Mouse (Mus musculus): ENCODE measurements around the gene Psmd12. TPM values are rescaled to one million over a fixed set of nuclear protein-coding genes. Genes with fewer than 3 reads are reported as not detected.
A peak's percentile ranks its signal among the peaks of the same experiment; 100 is the strongest.

The Psmd12 gene
- polyA plus RNA-seq, 1 experiment from 2014 or later = 89.4 TPM

DNA sequence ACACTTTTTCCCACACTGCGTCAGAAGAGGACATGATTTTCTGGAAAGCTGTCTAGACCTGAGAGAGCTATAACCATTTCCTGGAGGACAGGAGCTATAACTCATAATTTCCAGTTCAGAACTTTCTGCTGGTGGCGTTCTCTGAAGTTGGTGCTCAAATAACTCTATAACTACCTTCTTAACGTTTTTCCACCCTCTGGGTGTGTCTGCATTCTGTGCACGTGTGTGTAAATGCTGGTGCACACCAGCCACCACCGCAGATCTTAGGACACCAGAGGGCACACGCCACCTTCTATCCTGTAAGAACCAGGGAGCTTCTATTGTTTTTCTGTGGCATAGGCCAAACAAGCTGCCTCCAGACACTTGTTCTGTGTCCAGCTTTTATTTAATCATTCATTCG, 20.3 kb upstream of the Psmd12 start:
- H3K4me3 ChIP-seq (ENCODE audit: low read depth, low read length) = no peak overlapping the region
- no peaks in the 10 kb centered on the region for H3K36me3 ChIP-seq (ENCODE audit: control insufficient read depth, insufficient read depth)
- no peak overlapping the region for H3K4me2 ChIP-seq (replicated peaks; ENCODE audit: low read depth)
- H3K4me1 ChIP-seq (replicated peaks; ENCODE audit: control insufficient read depth, insufficient read depth, low read length) = no peaks in the 10 kb centered on the region
- no peaks in the 10 kb centered on the region for H3K9me3 ChIP-seq (ENCODE audit: control insufficient read depth)
- no peaks in the 10 kb centered on the region for H3K27me3 ChIP-seq (replicated peaks; ENCODE audit: control insufficient read depth, insufficient read depth, low read length)
- 77% methylated on average over 7 of the region's 7 CpGs for WGBS
- ATAC-seq = no peak
- no peak overlapping the region for H3K27ac ChIP-seq (ENCODE audit: low read depth, low read length)
- TF ChIP-seq CTCF (IDR thresholded peaks at IDR 0.05; ENCODE audit: low read depth) = no peak
- no peak overlapping the region for H3K9ac ChIP-seq (ENCODE audit: low read depth, low read length)

DNA sequence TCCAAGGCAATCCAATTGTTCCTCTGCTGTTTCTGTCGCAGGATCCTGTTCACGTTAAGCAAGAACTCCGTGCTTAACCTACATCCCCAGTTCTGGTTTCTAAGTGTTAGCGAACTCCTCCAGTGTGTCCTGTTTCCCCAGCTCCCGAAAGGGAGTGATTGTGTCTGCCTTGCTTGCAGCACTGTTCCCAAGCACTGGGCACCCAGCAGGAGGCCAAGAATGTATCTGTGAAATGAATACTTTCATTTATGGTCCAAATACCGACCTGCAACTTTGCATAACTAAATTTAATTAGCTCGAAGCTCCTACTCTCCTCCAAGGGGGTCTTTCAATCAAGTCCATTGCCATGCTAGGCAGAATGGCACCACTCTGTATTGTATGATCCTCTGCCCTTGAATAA, 19.5 kb upstream of the Psmd12 start:
- H3K4me3 ChIP-seq (ENCODE audit: low read depth, low read length) = no peak overlapping the region
- no peaks in the 10 kb centered on the region for H3K36me3 ChIP-seq (ENCODE audit: control insufficient read depth, insufficient read depth)
- H3K4me1 ChIP-seq (replicated peaks; ENCODE audit: control insufficient read depth, insufficient read depth, low read length) = no peaks in the 10 kb centered on the region
- ATAC-seq = no peak
- H3K9me3 ChIP-seq (ENCODE audit: control insufficient read depth) = no peaks in the 10 kb centered on the region
- H3K27me3 ChIP-seq (replicated peaks; ENCODE audit: control insufficient read depth, insufficient read depth, low read length) = no peaks in the 10 kb centered on the region
- WGBS = 84% methylated on average over 7 of the region's 7 CpGs
- no peak overlapping the region for H3K9ac ChIP-seq (ENCODE audit: low read depth, low read length)
- TF ChIP-seq CTCF (IDR thresholded peaks at IDR 0.05; ENCODE audit: low read depth) = no peak
- no peak overlapping the region for H3K4me2 ChIP-seq (replicated peaks; ENCODE audit: low read depth)
- no peak overlapping the region for H3K27ac ChIP-seq (ENCODE audit: low read depth, low read length)

DNA sequence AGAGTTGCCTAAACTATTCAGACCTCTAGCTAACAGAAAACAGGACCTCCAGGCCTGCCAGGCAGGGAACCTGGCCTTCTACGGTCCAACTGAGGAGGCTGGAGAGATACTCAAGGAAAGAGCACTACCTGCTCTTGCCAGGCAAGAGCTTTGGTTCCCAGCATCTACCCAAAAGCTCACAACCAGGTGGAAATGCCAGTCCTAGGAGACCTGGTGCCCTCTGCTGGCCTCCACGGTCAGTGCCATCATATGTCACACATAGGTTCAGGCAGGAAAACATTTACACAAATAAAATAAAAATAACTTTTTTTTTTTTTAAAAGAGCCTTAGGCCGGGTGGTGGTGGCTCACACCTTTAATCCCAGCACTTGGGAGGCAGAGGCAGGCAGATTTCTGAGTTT, 16.8 kb upstream of the Psmd12 start:
- TF ChIP-seq CTCF (IDR thresholded peaks at IDR 0.05; ENCODE audit: low read depth) = peak; percentile 46
- ATAC-seq = no peak
- H3K27ac ChIP-seq (ENCODE audit: low read depth, low read length) = no peak overlapping the region
- no peak overlapping the region for H3K4me2 ChIP-seq (replicated peaks; ENCODE audit: low read depth)
- no peaks in the 10 kb centered on the region for H3K9me3 ChIP-seq (ENCODE audit: control insufficient read depth)
- H3K9ac ChIP-seq (ENCODE audit: low read depth, low read length) = no peak overlapping the region
- no peaks in the 10 kb centered on the region for H3K27me3 ChIP-seq (replicated peaks; ENCODE audit: control insufficient read depth, insufficient read depth, low read length)
- no peaks in the 10 kb centered on the region for H3K36me3 ChIP-seq (ENCODE audit: control insufficient read depth, insufficient read depth)
- no peaks in the 10 kb centered on the region for H3K4me1 ChIP-seq (replicated peaks; ENCODE audit: control insufficient read depth, insufficient read depth, low read length)
- 100% methylated on average over 3 of the region's 3 CpGs for WGBS
- no peak overlapping the region for H3K4me3 ChIP-seq (ENCODE audit: low read depth, low read length)

DNA sequence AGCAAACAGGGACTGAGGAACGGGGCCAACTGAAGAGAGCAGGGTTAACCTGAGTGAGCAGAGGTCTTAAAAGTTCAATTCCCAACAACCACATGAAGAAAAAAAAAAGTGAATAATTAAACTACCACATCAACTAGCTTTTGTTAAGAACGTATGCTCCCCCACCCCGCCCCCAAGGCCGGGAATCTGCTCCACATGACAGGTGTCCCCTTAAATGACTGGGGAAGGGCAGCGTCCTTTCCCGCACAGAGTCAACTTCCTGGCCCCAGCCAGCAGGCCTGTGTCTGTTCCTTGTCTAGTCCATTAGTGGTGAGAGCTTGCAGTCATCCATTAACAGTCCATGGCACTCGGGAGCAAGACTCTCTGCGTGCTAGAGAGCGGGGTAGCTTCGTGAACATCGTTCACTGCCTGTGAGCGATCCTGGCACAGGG, 16.0 kb upstream of the Psmd12 start:
- WGBS = 71% methylated on average over 12 of the region's 12 CpGs
- TF ChIP-seq CTCF (IDR thresholded peaks at IDR 0.05; ENCODE audit: low read depth) = no peak
- H3K4me2 ChIP-seq (replicated peaks; ENCODE audit: low read depth) = no peak overlapping the region
- no peaks in the 10 kb centered on the region for H3K36me3 ChIP-seq (ENCODE audit: control insufficient read depth, insufficient read depth)
- H3K27me3 ChIP-seq (replicated peaks; ENCODE audit: control insufficient read depth, insufficient read depth, low read length) = no peaks in the 10 kb centered on the region
- no peak for ATAC-seq
- H3K4me1 ChIP-seq (replicated peaks; ENCODE audit: control insufficient read depth, insufficient read depth, low read length) = no peaks in the 10 kb centered on the region
- H3K27ac ChIP-seq (ENCODE audit: low read depth, low read length) = no peak overlapping the region
- H3K9ac ChIP-seq (ENCODE audit: low read depth, low read length) = no peak overlapping the region
- H3K4me3 ChIP-seq (ENCODE audit: low read depth, low read length) = no peak overlapping the region
- no peaks in the 10 kb centered on the region for H3K9me3 ChIP-seq (ENCODE audit: control insufficient read depth)

DNA sequence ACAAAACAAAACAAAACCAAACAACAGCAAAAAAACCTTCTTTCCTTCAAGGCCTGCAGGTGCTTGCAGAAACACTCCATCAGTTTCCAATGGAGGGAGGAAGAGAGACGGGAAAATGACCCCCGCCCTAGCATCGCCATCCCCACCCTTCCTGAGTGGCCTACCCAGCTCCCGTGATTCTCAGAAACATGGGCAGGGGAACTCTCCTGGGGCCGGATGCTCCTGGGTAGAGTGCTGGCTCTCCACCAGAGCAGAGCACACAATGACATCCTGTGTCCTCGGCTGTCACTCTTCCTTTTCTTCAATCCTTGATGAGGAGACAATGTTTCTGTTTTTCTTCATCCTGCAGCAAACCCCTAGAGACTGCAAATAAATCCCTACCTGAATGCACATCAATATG, 15.1 kb upstream of the Psmd12 start:
- no peak overlapping the region for H3K4me2 ChIP-seq (replicated peaks; ENCODE audit: low read depth)
- no peak overlapping the region for H3K9ac ChIP-seq (ENCODE audit: low read depth, low read length)
- TF ChIP-seq CTCF (IDR thresholded peaks at IDR 0.05; ENCODE audit: low read depth) = no peak
- WGBS = 68% methylated on average over 6 of the region's 6 CpGs
- H3K27me3 ChIP-seq (replicated peaks; ENCODE audit: control insufficient read depth, insufficient read depth, low read length) = no peaks in the 10 kb centered on the region
- H3K36me3 ChIP-seq (ENCODE audit: control insufficient read depth, insufficient read depth) = no peaks in the 10 kb centered on the region
- H3K9me3 ChIP-seq (ENCODE audit: control insufficient read depth) = no peaks in the 10 kb centered on the region
- H3K27ac ChIP-seq (ENCODE audit: low read depth, low read length) = no peak overlapping the region
- H3K4me1 ChIP-seq (replicated peaks; ENCODE audit: control insufficient read depth, insufficient read depth, low read length) = no peaks in the 10 kb centered on the region
- no peak for ATAC-seq
- H3K4me3 ChIP-seq (ENCODE audit: low read depth, low read length) = no peak overlapping the region

DNA sequence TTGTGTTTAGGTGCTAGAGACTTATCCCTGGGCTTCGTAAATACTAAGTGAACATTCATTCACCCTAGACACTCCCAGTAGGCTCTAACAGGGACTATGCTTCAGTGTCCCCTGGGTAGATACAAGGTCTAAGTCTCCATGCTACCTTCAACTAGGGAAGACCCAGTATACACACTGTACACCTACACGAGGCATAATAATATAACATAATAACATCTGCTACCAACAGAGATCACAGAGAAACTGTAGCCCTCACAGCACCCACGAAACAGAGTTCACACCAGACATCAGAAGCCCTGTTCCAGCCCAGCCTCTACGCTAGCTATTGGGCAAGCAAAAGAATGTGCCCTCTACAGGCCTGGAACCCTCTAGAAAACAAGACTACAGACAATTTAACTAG, 14.2 kb upstream of the Psmd12 start:
- Histone ChIP-seq H3K27ac (ENCODE audit: low read depth, low read length) (no peak overlapping the region), H3K4me2 (replicated peaks; ENCODE audit: low read depth) (no peak overlapping the region), H3K36me3 (ENCODE audit: control insufficient read depth, insufficient read depth) (no peaks in the 10 kb centered on the region), H3K27me3 (replicated peaks; ENCODE audit: control insufficient read depth, insufficient read depth, low read length) (no peaks in the 10 kb centered on the region), H3K9me3 (ENCODE audit: control insufficient read depth) (no peaks in the 10 kb centered on the region), H3K4me3 (ENCODE audit: low read depth, low read length) (no peak overlapping the region), H3K4me1 (replicated peaks; ENCODE audit: control insufficient read depth, insufficient read depth, low read length) (no peaks in the 10 kb centered on the region), H3K9ac (ENCODE audit: low read depth, low read length) (no peak overlapping the region)
- no peak for TF ChIP-seq CTCF (IDR thresholded peaks at IDR 0.05; ENCODE audit: low read depth)
- 88% methylated on average over 4 of the region's 4 CpGs for WGBS
- no peak for ATAC-seq

DNA sequence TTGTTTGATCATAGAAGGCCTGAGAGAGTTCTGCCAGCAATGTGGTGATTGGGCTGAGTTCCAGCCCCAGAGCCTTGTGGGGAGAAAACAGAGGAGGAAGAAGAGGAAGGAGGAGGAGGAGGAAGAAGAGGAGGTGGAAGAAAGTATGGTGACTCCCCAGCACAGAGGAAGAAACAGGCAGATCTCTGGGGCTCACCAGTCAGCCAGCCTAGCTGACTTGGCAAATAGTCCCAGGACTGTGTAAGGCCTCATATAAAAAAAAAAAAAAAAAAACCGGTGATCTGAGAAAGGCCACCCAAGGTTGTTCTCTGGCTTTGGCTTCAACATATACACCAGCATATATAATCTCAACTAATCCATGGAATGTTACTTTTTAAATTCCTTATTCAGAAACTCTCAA, 13.3 kb upstream of the Psmd12 start:
- WGBS = 0% methylated on average over 1 of the region's 1 CpGs
- no peaks in the 10 kb centered on the region for H3K36me3 ChIP-seq (ENCODE audit: control insufficient read depth, insufficient read depth)
- no peaks in the 10 kb centered on the region for H3K27me3 ChIP-seq (replicated peaks; ENCODE audit: control insufficient read depth, insufficient read depth, low read length)
- no peak for ATAC-seq
- no peak overlapping the region for H3K4me3 ChIP-seq (ENCODE audit: low read depth, low read length)
- no peaks in the 10 kb centered on the region for H3K4me1 ChIP-seq (replicated peaks; ENCODE audit: control insufficient read depth, insufficient read depth, low read length)
- TF ChIP-seq CTCF (IDR thresholded peaks at IDR 0.05; ENCODE audit: low read depth) = no peak
- H3K9ac ChIP-seq (ENCODE audit: low read depth, low read length) = no peak overlapping the region
- no peak overlapping the region for H3K27ac ChIP-seq (ENCODE audit: low read depth, low read length)
- H3K4me2 ChIP-seq (replicated peaks; ENCODE audit: low read depth) = no peak overlapping the region
- no peaks in the 10 kb centered on the region for H3K9me3 ChIP-seq (ENCODE audit: control insufficient read depth)

Data from intestine, postnatal 0 days (tissue).